Mouse (Mus musculus) ovary, adult 10 weeks (tissue): ENCODE measurements around the gene Olfr985. TPM values are rescaled to one million over a fixed set of nuclear protein-coding genes. Genes with fewer than 3 reads are reported as not detected.

Experiments used
- polyA plus RNA-seq: library from polyadenylated mRNA; stranded (reverse); fragments of 350-450 nt; fragmentation: Illumina TruSeq; extraction: RNeasy Lipid Tissue Mini Kit (QIAGEN cat#74804); gene quantifications from one replicate; pipeline ENCODE4 v1.2.3, GENCODE M21; 2014

The Olfr985 gene
- polyA plus RNA-seq, result not detected

GRCm38 (mm10) chr9:40130084-40130483 lies at the start of gene Olfr985:
Olfr985 (minus strand) TSS chr9:40130184.

GRCm38 (mm10) chr9:40114106-40114505 lies 15.9 kb downstream of the Olfr985 start, which contains the start of gene Olfr984:
Olfr984 (minus strand) TSS chr9:40114206.

GRCm38 (mm10) chr9:40093495-40093894 lies 36.5 kb downstream of the Olfr985 start, which contains the start of gene Olfr983:
Olfr983 (minus strand) TSS chr9:40093595.

Other genes starting within 250 kb of the Olfr985 start
- gene Olfr229, start 222.8 kb downstream of the Olfr985 start, polyA plus RNA-seq, result not detected
- not detected for gene Olfr974, start 192.7 kb downstream of the Olfr985 start, polyA plus RNA-seq
- not detected for gene Olfr975, start 178.1 kb downstream of the Olfr985 start, polyA plus RNA-seq
- gene Olfr976, start 169.1 kb downstream of the Olfr985 start, polyA plus RNA-seq, result 10.5 TPM
- gene Olfr978, start 138.1 kb downstream of the Olfr985 start, polyA plus RNA-seq, result not detected
- not detected for gene Olfr979, start 126.7 kb downstream of the Olfr985 start, polyA plus RNA-seq
- gene Olfr980, start 120.6 kb downstream of the Olfr985 start, polyA plus RNA-seq, result not detected
- gene Olfr981, start 108.7 kb downstream of the Olfr985 start, polyA plus RNA-seq, result not detected
- gene Olfr982, start 56.4 kb downstream of the Olfr985 start, polyA plus RNA-seq, result not detected
- gene Olfr983, start 36.6 kb downstream of the Olfr985 start, polyA plus RNA-seq, result not detected
- not detected for gene Olfr984, start 16.0 kb downstream of the Olfr985 start, polyA plus RNA-seq
- gene Tmem225, start 17.9 kb upstream of the Olfr985 start, polyA plus RNA-seq, result not detected
- gene Olfr986, start 50.7 kb upstream of the Olfr985 start, polyA plus RNA-seq, result not detected
- 9.3 TPM for gene Zfp202, start 62.1 kb upstream of the Olfr985 start, polyA plus RNA-seq
- gene Scn3b, start 139.0 kb upstream of the Olfr985 start, polyA plus RNA-seq, result 2.3 TPM